Mouse (Mus musculus) lung, embryonic 14.5 days (tissue): ENCODE data around the gene Eif3k. TPM values are rescaled to one million over a fixed set of nuclear protein-coding genes. Genes with fewer than 3 reads are reported as not detected.

ENCODE experiments used
- ATAC-seq: fragments of 200-750 bp; cut with Nextera tagmentation; 2 replicates; pipeline ENCODE4 v1.8.0; 2017; ENCODE audit warnings: mild to moderate bottlenecking, moderate TSS enrichment, moderate library complexity; ENCODE audit not compliant: insufficient read depth
- DNase-seq: peaks from one replicate; pipeline ENCODE4 v3.0.0-alpha.2; 2015
- H3K27ac ChIP-seq: fragments of 300-500 bp; sonication (generic); 2 replicates; pipeline ENCODE4 v1.5.1; 2014; ENCODE audit warnings: low read depth, mild to moderate bottlenecking, moderate library complexity
- H3K27me3 ChIP-seq: fragments of 300-500 bp; sonication (generic); 2 replicates; pipeline ENCODE4 v1.6.1; 2014; ENCODE audit warnings: low read length, control low read depth; ENCODE audit not compliant: insufficient read depth
- H3K36me3 ChIP-seq: fragments of 300-500 bp; sonication (generic); 2 replicates; pipeline ENCODE4 v1.6.1; 2014; ENCODE audit warnings: control low read depth; ENCODE audit not compliant: insufficient read depth
- H3K4me1 ChIP-seq: fragments of 300-500 bp; sonication (generic); 2 replicates; pipeline ENCODE4 v1.6.1; 2014; ENCODE audit warnings: antibody characterized with exemption, control low read depth; ENCODE audit not compliant: insufficient read depth
- H3K4me2 ChIP-seq: fragments of 300-500 bp; sonication (generic); 2 replicates; pipeline ENCODE4 v1.6.1; 2014; ENCODE audit warnings: mild to moderate bottlenecking
- H3K4me3 ChIP-seq: fragments of 300-500 bp; sonication (generic); 2 replicates; pipeline ENCODE4 v1.5.1; 2014; ENCODE audit warnings: low read depth, low read length
- H3K9ac ChIP-seq: fragments of 300-500 bp; sonication (generic); 2 replicates; pipeline ENCODE4 v1.6.1; 2014
- H3K9me3 ChIP-seq: fragments of 300-500 bp; sonication (generic); 2 replicates; pipeline ENCODE4 v1.6.1; 2016; ENCODE audit warnings: low read depth, low read length, control low read depth
- CTCF ChIP-seq: IDR thresholded peaks from 2 replicates; pipeline ENCODE4 v1.5.1; 2016; ENCODE audit warnings: antibody characterized with exemption, low read depth
- WGBS: fragments of 180-500 bp; shearing (Covaris S2); extraction: QIAGEN DNeasy Blood & Tissue Kit; methylation state at CpG from one replicate; pipeline ENCODE4 v1.1.7; 2014; 5-methylcytosine and 5-hydroxymethylcytosine counted together
- polyA plus RNA-seq: library from polyadenylated mRNA; unstranded; fragments of >200 nt; fragmentation: Nextera tagmentation; extraction: Ambion mirVana; gene quantifications from 2 replicates; pipeline ENCODE4 v1.2.1, GENCODE M21; 2014

The Eif3k gene
- polyA plus RNA-seq, 1 experiment from 2014 or later: 398 TPM

DNA sequence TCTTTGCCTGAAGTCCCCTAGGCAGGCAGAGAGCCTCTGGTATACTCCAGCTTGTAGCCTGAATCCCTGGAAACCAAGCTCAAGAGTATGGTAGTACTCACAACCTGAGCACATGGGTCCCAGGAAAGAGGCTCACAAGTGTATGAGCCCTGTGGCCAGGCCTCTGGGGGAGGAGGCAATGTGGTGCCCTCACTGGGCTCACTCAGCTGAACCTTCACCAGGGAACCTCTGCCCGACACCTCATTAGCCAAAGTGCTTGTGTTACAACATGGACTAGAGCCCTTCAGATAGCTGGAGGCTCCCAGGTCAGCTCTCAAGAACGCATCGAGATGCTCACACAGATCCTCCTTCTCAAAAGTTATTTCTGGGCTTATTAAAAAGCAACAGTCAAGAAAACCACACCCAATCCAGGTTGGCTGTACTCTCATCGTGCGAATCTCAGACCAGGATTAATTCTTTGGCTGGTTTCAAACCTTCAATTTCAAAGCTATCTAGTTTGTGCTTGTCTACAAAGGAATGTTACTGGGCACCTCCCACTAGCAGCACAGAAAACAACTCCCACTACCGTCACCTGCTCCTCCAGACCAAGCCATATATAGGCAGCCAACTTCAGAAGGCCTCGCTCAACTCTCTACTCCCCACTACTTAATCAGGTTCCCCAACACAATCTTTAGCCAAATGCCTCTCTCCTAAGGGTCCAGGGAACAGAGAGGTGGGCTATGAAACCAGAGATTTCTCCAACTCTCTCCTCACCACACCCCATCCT is 42.1 kb downstream of the Eif3k start:
- H3K27me3 ChIP-seq: no peaks in the 10 kb centered on the region
- no peak overlapping the region for H3K4me3 ChIP-seq
- H3K4me1 ChIP-seq: peaks cover 26% of the 10 kb centered on the region
- peaks cover 15% of the 10 kb centered on the region; the same call in 1 of the 2 replicates for H3K36me3 ChIP-seq
- ATAC-seq (no peak), DNase-seq (no peak)
- WGBS: 70% methylated on average over 7 of the region's 7 CpGs
- H3K4me2 ChIP-seq: no peak overlapping the region
- TF ChIP-seq CTCF: no peak
- no peaks in the 10 kb centered on the region for H3K9me3 ChIP-seq
- peak overlapping the region; percentile 31; the same call in 1 of the 2 replicates for H3K27ac ChIP-seq
- no peak overlapping the region for H3K9ac ChIP-seq

DNA sequence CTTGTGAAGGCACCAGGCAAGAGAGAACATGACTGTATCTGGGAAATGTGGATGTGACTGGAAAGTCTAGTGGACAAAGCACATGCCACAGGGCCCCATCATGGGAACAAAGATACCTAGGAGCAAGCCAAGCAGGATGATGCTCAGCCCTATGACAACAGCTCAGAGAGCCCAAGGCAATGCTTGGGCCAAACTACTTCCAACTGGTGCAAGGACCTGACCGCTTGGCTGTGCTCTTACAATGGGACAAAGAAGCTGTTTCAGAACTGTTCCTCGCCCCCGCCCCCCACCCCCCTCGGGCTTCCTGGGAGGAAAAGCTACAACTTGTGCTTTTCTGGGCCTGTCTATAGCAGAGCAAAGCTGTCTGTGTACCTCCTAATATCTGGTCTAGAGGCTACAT is 43.0 kb downstream of the Eif3k start:
- Histone ChIP-seq H3K4me1 (peaks cover 23% of the 10 kb centered on the region), H3K9ac (no peak overlapping the region)
- WGBS: 83% methylated on average over 4 of the region's 4 CpGs

DNA sequence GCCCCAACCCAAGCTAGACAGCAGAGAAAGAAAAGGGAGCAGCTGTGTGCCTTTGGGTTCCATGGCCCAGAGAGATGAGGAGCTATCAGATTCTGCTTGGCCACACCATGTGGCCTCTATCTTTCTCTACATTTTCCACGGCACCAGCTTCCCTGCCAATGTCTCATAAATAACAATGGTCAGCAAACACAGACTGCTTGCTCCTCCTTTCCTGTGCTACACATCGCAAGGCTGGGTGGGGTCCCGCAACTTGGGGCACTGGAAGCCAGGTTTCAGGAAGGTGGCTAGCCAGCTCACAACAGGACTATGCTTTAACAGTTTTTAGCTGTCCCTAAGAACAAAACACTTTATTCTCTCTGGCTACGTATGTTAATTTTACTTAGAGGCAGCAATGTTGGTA is 44.9 kb downstream of the Eif3k start:
- no peak overlapping the region for H3K4me2 ChIP-seq
- TF ChIP-seq CTCF: no peak
- 0 out of 2 replicates have a peak, but pooled peaks cover 11% of the 10 kb centered on the region for H3K36me3 ChIP-seq
- DNase-seq: no peak
- 49% methylated on average over 4 of the region's 4 CpGs for WGBS
- H3K4me1 ChIP-seq: peaks cover 21% of the 10 kb centered on the region
- H3K4me3 ChIP-seq: no peak overlapping the region
- H3K27ac ChIP-seq: peak overlapping the region; percentile 27; the same call in 1 of the 2 replicates
- no peaks in the 10 kb centered on the region for H3K27me3 ChIP-seq
- H3K9me3 ChIP-seq: no peaks in the 10 kb centered on the region
- no peak for ATAC-seq
- no peak overlapping the region for H3K9ac ChIP-seq

More for the DNA sequence above, 43.0 kb downstream of the Eif3k start:
- Histone ChIP-seq H3K4me3 (no peak overlapping the region), H3K27ac (peak overlapping the region; percentile 31; the same call in 1 of the 2 replicates), H3K36me3 (peaks cover 21% of the 10 kb centered on the region; the same call in 1 of the 2 replicates), H3K4me2 (no peak overlapping the region), H3K27me3 (no peaks in the 10 kb centered on the region), H3K9me3 (no peaks in the 10 kb centered on the region)
- DNase-seq: no peak
- TF ChIP-seq CTCF: no peak
- no peak for ATAC-seq

DNA sequence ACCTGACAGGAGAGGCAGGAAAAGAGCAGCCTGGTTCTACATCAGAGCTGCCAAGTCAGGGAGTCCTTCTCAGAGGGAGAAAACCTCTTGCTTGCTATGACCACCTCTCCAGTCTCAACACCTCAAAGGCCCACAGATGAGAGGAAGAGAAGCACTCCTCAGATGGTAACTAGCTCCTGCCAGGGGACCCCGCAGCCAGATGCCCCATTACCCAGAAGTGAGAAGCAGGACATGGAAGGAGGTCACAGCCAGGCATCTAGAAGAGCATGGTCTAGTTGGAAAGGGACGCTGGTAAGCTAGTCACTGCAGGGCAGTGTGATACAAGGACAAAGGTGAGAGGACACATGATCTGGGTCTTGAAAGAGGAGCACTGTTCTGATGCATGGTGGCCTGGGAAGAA is 47.8 kb downstream of the Eif3k start:
- H3K4me1 ChIP-seq: peaks cover 22% of the 10 kb centered on the region
- H3K27me3 ChIP-seq: no peaks in the 10 kb centered on the region
- H3K4me3 ChIP-seq: no peak overlapping the region
- H3K9ac ChIP-seq: no peak overlapping the region
- TF ChIP-seq CTCF: no peak
- ATAC-seq: no peak
- H3K27ac ChIP-seq: no peak overlapping the region
- H3K9me3 ChIP-seq: no peaks in the 10 kb centered on the region
- WGBS: 91% methylated on average over 2 of the region's 2 CpGs
- DNase-seq: no peak
- H3K36me3 ChIP-seq: 0 out of 2 replicates have a peak, but pooled peaks cover 9% of the 10 kb centered on the region
- H3K4me2 ChIP-seq: no peak overlapping the region

DNA sequence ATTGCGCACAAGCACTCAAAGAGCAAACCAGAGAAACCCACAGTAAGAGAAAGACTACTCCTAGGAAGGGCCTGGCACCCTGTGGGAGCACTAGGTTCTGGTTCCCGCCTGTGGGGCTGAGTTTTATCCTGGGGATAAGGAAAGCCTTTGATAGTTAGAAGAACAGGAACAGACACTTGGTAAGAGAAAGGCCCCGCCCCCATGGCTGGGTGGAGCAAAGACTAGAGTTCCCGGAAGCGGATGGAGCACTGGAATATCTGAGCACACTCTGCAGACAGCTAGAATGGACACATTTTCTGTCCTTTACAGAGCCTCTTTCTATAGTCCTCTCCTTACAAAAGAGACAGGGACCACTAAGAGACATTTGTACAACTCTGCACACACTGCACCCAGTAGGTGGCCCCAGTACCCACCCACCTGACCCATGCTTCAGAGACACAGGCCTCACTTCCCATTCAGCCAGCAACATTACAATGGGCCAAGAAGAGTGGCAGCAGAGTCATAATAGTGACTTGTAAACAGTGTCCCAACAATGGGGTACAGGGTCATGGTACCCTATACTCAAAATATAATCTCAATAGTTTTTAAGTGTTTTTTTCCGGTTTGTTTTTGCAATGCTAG is 49.1 kb downstream of the Eif3k start:
- ATAC-seq: no peak
- no peaks in the 10 kb centered on the region for H3K9me3 ChIP-seq
- DNase-seq: peak; percentile 63

DNA sequence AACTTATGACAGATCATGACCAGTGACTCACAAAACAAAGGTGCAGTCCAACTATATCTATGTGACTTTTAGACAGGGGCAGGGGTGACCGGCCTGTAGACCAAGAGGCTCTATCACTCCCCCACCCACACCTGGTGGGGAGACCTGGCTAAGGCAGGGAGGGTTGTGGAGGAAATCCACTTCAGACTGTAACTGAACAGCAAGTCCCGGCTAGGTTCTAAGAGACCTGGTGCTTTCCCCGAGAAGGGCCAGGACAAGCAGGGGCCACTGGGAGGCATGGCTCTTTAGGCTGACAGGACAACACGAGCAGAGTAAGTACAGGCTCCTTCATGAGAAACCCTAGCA is 50.0 kb downstream of the Eif3k start:
- peaks cover 19% of the 10 kb centered on the region for H3K4me1 ChIP-seq
- H3K4me2 ChIP-seq: no peak overlapping the region
- DNase-seq (no peak), ATAC-seq (peak; percentile 9; the same call in 1 of the 2 replicates)
- 61% methylated on average over 4 of the region's 4 CpGs for WGBS
- no peaks in the 10 kb centered on the region for H3K27me3 ChIP-seq
- H3K27ac ChIP-seq: 0 out of 2 replicates have a peak overlapping the region, but pooled peaks have one; percentile 21
- 0 out of 2 replicates have a peak, but pooled peaks cover 9% of the 10 kb centered on the region for H3K36me3 ChIP-seq
- no peaks in the 10 kb centered on the region for H3K9me3 ChIP-seq
- TF ChIP-seq CTCF: no peak
- no peak overlapping the region for H3K4me3 ChIP-seq
- H3K9ac ChIP-seq: no peak overlapping the region

More for the DNA sequence above, 49.1 kb downstream of the Eif3k start:
- no peak for TF ChIP-seq CTCF
- WGBS: 68% methylated on average over 6 of the region's 6 CpGs
- Histone ChIP-seq H3K4me1 (peaks cover 22% of the 10 kb centered on the region), H3K36me3 (0 out of 2 replicates have a peak, but pooled peaks cover 9% of the 10 kb centered on the region), H3K4me3 (no peak overlapping the region), H3K27me3 (no peaks in the 10 kb centered on the region), H3K27ac (peak overlapping the region; percentile 21; the same call in 1 of the 2 replicates), H3K9ac (no peak overlapping the region), H3K4me2 (no peak overlapping the region)

DNA sequence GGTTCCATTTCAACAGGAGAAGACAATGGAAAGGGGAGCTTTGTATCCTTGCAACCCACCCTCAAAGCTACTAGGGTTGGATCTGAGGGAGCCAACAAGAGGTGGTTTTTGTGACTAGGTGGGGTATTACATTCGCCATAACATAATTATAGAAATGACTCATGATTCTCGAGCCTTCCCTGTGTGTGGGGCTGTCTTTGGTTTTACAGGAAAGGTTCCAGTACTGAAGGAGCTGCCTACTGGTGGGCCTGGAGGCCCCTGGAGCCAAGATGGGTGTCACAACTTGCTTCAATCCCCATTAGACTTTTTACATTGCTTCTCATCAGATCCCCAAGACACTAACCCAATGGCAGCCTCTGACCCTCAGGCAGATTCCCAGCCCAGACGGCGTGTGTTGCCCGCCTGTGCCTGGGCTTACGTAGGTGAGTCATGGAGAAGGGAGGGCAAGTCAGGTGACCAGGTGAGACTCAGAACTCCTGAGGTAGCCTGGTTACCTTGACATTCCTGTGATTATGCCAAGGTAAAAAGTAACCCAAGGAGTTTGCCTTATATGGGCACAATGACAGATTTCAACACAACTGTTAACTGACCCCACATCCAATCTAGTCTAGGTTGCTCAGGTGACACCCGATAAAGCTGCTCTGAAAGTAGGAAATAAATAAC is 50.5 kb downstream of the Eif3k start:
- ATAC-seq: peak; percentile 39
- no peaks in the 10 kb centered on the region for H3K27me3 ChIP-seq
- peaks cover 16% of the 10 kb centered on the region for H3K4me1 ChIP-seq
- no peak overlapping the region for H3K4me3 ChIP-seq
- H3K27ac ChIP-seq: peak overlapping the region; percentile 22; the same call in 1 of the 2 replicates
- peak; percentile 42 for DNase-seq
- no peak for TF ChIP-seq CTCF
- 61% methylated on average over 7 of the region's 7 CpGs for WGBS
- H3K9ac ChIP-seq: no peak overlapping the region
- H3K9me3 ChIP-seq: no peaks in the 10 kb centered on the region
- H3K4me2 ChIP-seq: no peak overlapping the region
- H3K36me3 ChIP-seq: 0 out of 2 replicates have a peak, but pooled peaks cover 9% of the 10 kb centered on the region
